Mouse (Mus musculus) neural tube, embryonic 13.5 days (tissue): ENCODE measurements at regions not wholly inside any gene's neighbourhood (a gene's known extent, or its start where the extent isn't known, plus 50 kb on each side); places are given as distances from the start of the nearest gene placed in this dataset.

Source experiments
- ATAC-seq: fragments of 200-750 bp; cut with Nextera tagmentation; 2 replicates; pipeline ENCODE4 v1.8.0; 2017; ENCODE audit warnings: low read depth, mild to moderate bottlenecking, moderate TSS enrichment, moderate library complexity
- H3K27ac ChIP-seq: fragments of 300-500 bp; sonication (generic); replicated peaks from 2 replicates; pipeline ENCODE4 v1.5.1; 2015; ENCODE audit warnings: moderate library complexity, mild to moderate bottlenecking, inconsistent platforms
- H3K27me3 ChIP-seq: fragments of 300-500 bp; sonication (generic); 2 replicates; pipeline ENCODE4 v1.6.1; 2015; ENCODE audit warnings: mild to moderate bottlenecking, inconsistent platforms
- H3K36me3 ChIP-seq: fragments of 300-500 bp; sonication (generic); 2 replicates; pipeline ENCODE4 v1.6.1; 2015; ENCODE audit warnings: mild to moderate bottlenecking, inconsistent platforms
- H3K4me1 ChIP-seq: fragments of 300-500 bp; sonication (generic); replicated peaks from 2 replicates; pipeline ENCODE4 v1.6.1; 2015; ENCODE audit warnings: inconsistent platforms
- H3K4me2 ChIP-seq: fragments of 300-500 bp; sonication (generic); 2 replicates; pipeline ENCODE4 v1.6.1; 2015; ENCODE audit warnings: inconsistent platforms, mild to moderate bottlenecking, moderate library complexity
- H3K4me3 ChIP-seq: fragments of 300-500 bp; sonication (generic); 2 replicates; pipeline ENCODE4 v1.5.1; 2015; ENCODE audit warnings: mild to moderate bottlenecking, inconsistent platforms
- H3K9ac ChIP-seq: fragments of 300-500 bp; sonication (generic); 2 replicates; pipeline ENCODE4 v1.6.1; 2015; ENCODE audit warnings: moderate library complexity, mild to moderate bottlenecking, inconsistent platforms
- H3K9me3 ChIP-seq: fragments of 300-500 bp; sonication (generic); 2 replicates; pipeline ENCODE4 v1.6.1; 2016; ENCODE audit warnings: inconsistent platforms
- whole genome bisulfite sequencing: fragments of 180-500 bp; shearing (Covaris S2); methylation state at CpG from one replicate; pipeline ENCODE4 v1.1.7; 2015; 5-methylcytosine and 5-hydroxymethylcytosine counted together

- Histone ChIP-seq H3K4me2 (no peak overlapping the region), H3K4me1 (no peaks in the 10 kb centered on the region), H3K27ac (no peak overlapping the region), H3K9me3 (no peaks in the 10 kb centered on the region), H3K27me3 (no peaks in the 10 kb centered on the region), H3K9ac (no peak overlapping the region), H3K4me3 (no peak overlapping the region), H3K36me3 (no peaks in the 10 kb centered on the region)
- no peak for ATAC-seq
- WGBS: 69% methylated on average over 2 of the region's 2 CpGs
Observed at GRCm38 (mm10) chr15:62533233-62533632, 1311.7 kb downstream of the Gsdmc2 start.

GRCm38 (mm10) chr15:62528975-62529374, 1316.0 kb downstream of the Gsdmc2 start:
- Histone ChIP-seq H3K27me3 (no peaks in the 10 kb centered on the region), H3K4me2 (no peak overlapping the region), H3K27ac (no peak overlapping the region), H3K9me3 (no peaks in the 10 kb centered on the region), H3K9ac (no peak overlapping the region), H3K4me3 (no peak overlapping the region), H3K4me1 (no peaks in the 10 kb centered on the region), H3K36me3 (no peaks in the 10 kb centered on the region)
- ATAC-seq: no peak
- WGBS: 79% methylated on average over 3 of the region's 3 CpGs

GRCm38 (mm10) chr15:62524628-62525027, 1320.3 kb downstream of the Gsdmc2 start:
- no peak overlapping the region for H3K4me2 ChIP-seq
- H3K27ac ChIP-seq: no peak overlapping the region
- H3K36me3 ChIP-seq: no peaks in the 10 kb centered on the region
- no peak for ATAC-seq
- no peak overlapping the region for H3K4me3 ChIP-seq
- H3K9me3 ChIP-seq: no peaks in the 10 kb centered on the region
- 13% methylated on average over 2 of the region's 2 CpGs for WGBS
- no peak overlapping the region for H3K9ac ChIP-seq
- H3K4me1 ChIP-seq: no peaks in the 10 kb centered on the region
- no peaks in the 10 kb centered on the region for H3K27me3 ChIP-seq

- no peak overlapping the region for H3K9ac ChIP-seq
- no peaks in the 10 kb centered on the region for H3K36me3 ChIP-seq
- no peak overlapping the region for H3K4me3 ChIP-seq
- WGBS: 54% methylated on average over 2 of the region's 2 CpGs
- no peaks in the 10 kb centered on the region for H3K4me1 ChIP-seq
- no peak overlapping the region for H3K27ac ChIP-seq
- no peak for ATAC-seq
- H3K27me3 ChIP-seq: no peaks in the 10 kb centered on the region
- no peak overlapping the region for H3K4me2 ChIP-seq
- no peaks in the 10 kb centered on the region for H3K9me3 ChIP-seq
Observed at GRCm38 (mm10) chr15:62524135-62524534, 1320.8 kb downstream of the Gsdmc2 start.

DNA sequence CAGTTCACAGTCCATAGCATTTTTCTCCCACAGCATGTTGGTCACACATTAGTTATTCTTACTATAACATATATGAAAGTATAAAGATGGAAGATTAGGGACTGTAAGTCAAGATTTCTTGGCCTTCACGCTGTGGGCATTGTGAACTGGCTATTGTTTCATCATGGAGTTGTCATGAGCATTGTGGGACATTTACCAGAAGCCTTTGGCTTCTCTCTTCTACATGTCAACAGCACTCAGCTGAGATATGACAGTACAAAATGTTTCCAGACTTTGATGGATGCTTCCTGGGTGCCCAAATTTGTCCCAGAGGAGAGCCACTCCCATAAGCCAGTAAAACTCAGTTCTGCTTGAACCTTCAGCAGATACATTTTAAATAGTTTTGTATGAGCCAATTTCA, 1331.5 kb downstream of the Gsdmc2 start:
- 87% methylated on average over 1 of the region's 1 CpGs for WGBS
- H3K4me1 ChIP-seq: no peaks in the 10 kb centered on the region
- no peak overlapping the region for H3K4me2 ChIP-seq
- no peak overlapping the region for H3K27ac ChIP-seq
- no peaks in the 10 kb centered on the region for H3K9me3 ChIP-seq
- no peak for ATAC-seq
- H3K9ac ChIP-seq: no peak overlapping the region
- no peak overlapping the region for H3K4me3 ChIP-seq
- no peaks in the 10 kb centered on the region for H3K36me3 ChIP-seq
- H3K27me3 ChIP-seq: no peaks in the 10 kb centered on the region

- Histone ChIP-seq H3K36me3 (no peaks in the 10 kb centered on the region), H3K27ac (no peak overlapping the region), H3K9ac (no peak overlapping the region), H3K9me3 (no peaks in the 10 kb centered on the region), H3K4me2 (no peak overlapping the region), H3K4me1 (no peaks in the 10 kb centered on the region), H3K4me3 (no peak overlapping the region), H3K27me3 (no peaks in the 10 kb centered on the region)
- WGBS: 90% methylated on average over 2 of the region's 2 CpGs
- no peak for ATAC-seq
Observed at GRCm38 (mm10) chr15:62511461-62511860, 1333.5 kb downstream of the Gsdmc2 start.

- H3K9ac ChIP-seq: no peak overlapping the region
Observed at GRCm38 (mm10) chr15:62503866-62504265, 1341.1 kb downstream of the Gsdmc2 start.

DNA sequence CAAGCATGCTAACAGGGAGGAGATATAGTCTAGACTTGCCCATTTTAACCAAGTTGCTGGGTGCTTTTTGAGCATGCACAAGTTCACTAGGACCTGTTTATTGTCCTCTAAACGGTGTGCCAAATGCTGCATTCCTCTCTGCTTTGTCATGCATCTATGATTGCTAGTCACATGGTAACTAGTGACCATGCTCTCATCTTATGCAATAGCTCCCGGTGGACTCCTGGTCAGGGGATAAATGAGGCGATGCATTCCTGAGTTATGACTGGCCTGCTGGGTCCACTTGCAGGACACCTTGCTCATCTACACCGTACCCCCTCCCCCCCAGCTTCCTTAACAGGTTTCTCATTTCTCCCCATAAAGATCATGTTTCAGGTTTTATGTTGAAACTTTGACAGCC, 1344.0 kb downstream of the Gsdmc2 start:
- no peaks in the 10 kb centered on the region for H3K27me3 ChIP-seq
- WGBS: 56% methylated on average over 4 of the region's 4 CpGs
- H3K4me1 ChIP-seq: peaks cover 6% of the 10 kb centered on the region
- H3K9me3 ChIP-seq: no peaks in the 10 kb centered on the region
- H3K4me3 ChIP-seq: no peak overlapping the region
- H3K9ac ChIP-seq: no peak overlapping the region
- no peak overlapping the region for H3K4me2 ChIP-seq
- no peaks in the 10 kb centered on the region for H3K36me3 ChIP-seq
- no peak overlapping the region for H3K27ac ChIP-seq
- ATAC-seq: no peak

More at GRCm38 (mm10) chr15:62503866-62504265, 1341.1 kb downstream of the Gsdmc2 start:
- ATAC-seq: no peak
- 65% methylated on average over 3 of the region's 3 CpGs for WGBS
- Histone ChIP-seq H3K27me3 (no peaks in the 10 kb centered on the region), H3K9me3 (no peaks in the 10 kb centered on the region), H3K4me1 (no peaks in the 10 kb centered on the region), H3K36me3 (no peaks in the 10 kb centered on the region), H3K4me2 (no peak overlapping the region), H3K4me3 (no peak overlapping the region), H3K27ac (no peak overlapping the region)

DNA sequence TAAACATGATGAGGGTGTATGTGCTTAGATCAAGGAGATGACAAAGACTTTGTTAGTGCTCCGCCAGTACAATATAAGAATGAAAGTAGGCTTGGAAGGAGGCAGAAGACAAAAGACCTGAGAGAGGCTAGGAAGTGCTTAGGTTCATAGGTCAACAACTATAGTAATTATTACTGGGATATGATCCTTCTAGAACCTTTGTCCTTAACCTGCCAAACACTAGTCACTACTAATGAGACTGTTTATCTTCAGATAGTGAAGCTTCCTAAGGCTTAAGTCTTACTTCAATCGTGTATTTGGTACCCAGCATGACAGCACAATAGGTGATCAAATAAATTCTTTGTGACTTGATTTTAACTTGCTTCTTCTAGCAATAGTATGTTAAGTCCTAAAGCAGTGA, 1344.5 kb downstream of the Gsdmc2 start:
- ATAC-seq: no peak
- peaks cover 9% of the 10 kb centered on the region for H3K4me1 ChIP-seq
- no peak overlapping the region for H3K9ac ChIP-seq
- no peak overlapping the region for H3K27ac ChIP-seq
- H3K36me3 ChIP-seq: no peaks in the 10 kb centered on the region
- no peaks in the 10 kb centered on the region for H3K9me3 ChIP-seq
- no peaks in the 10 kb centered on the region for H3K27me3 ChIP-seq
- H3K4me3 ChIP-seq: no peak overlapping the region
- WGBS: 73% methylated on average over 2 of the region's 2 CpGs
- H3K4me2 ChIP-seq: no peak overlapping the region

DNA sequence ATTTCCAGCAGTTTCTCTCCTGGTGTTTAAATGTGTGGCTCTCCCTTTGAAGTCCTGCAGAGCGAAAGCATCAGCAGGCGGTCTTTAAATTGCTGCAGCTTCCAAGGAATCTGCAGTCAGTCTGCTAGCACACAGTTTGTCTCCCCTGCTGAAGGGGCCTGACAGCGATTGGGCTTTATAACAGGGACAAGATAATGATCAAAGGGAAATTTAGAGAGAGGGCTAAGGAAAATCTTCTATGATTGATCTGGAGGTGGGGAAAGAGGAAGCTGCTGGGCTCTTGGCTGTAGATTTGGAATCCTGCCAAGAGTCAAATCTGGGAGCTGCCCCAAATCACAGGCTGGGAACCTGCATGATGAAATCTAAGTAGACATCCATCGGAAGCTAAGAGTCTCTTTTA, 1348.8 kb downstream of the Gsdmc2 start:
- Histone ChIP-seq H3K4me3 (no peak overlapping the region), H3K4me2 (peak overlapping the region; percentile 13), H3K9me3 (no peaks in the 10 kb centered on the region), H3K27ac (0 out of 2 replicates have a peak overlapping the region, but pooled peaks have one; percentile 9), H3K36me3 (no peaks in the 10 kb centered on the region), H3K9ac (0 out of 2 replicates have a peak overlapping the region, but pooled peaks have one; percentile 17), H3K4me1 (peaks cover 9% of the 10 kb centered on the region), H3K27me3 (no peaks in the 10 kb centered on the region)
- ATAC-seq: no peak; the same call in 1 of the 2 replicates
- 9% methylated on average over 4 of the region's 4 CpGs for WGBS

GRCm38 (mm10) chr15:62492350-62492749, 1352.6 kb downstream of the Gsdmc2 start:
- peaks cover 9% of the 10 kb centered on the region for H3K4me1 ChIP-seq
- no peak overlapping the region for H3K9ac ChIP-seq
- ATAC-seq: no peak
- no peak overlapping the region for H3K4me3 ChIP-seq
- 49% methylated on average over 3 of the region's 3 CpGs for WGBS
- H3K36me3 ChIP-seq: no peaks in the 10 kb centered on the region
- no peak overlapping the region for H3K4me2 ChIP-seq
- no peak overlapping the region for H3K27ac ChIP-seq
- H3K9me3 ChIP-seq: no peaks in the 10 kb centered on the region
- H3K27me3 ChIP-seq: no peaks in the 10 kb centered on the region

GRCm38 (mm10) chr15:62490548-62490947, 1354.4 kb downstream of the Gsdmc2 start:
- no peak for ATAC-seq
- WGBS: 68% methylated on average over 2 of the region's 2 CpGs
- no peak overlapping the region for H3K4me3 ChIP-seq
- H3K9me3 ChIP-seq: no peaks in the 10 kb centered on the region
- no peaks in the 10 kb centered on the region for H3K27me3 ChIP-seq
- no peak overlapping the region for H3K9ac ChIP-seq
- no peak overlapping the region for H3K4me2 ChIP-seq
- no peak overlapping the region for H3K27ac ChIP-seq
- H3K4me1 ChIP-seq: no peaks in the 10 kb centered on the region
- no peaks in the 10 kb centered on the region for H3K36me3 ChIP-seq

GRCm38 (mm10) chr15:62486540-62486939, 1358.4 kb downstream of the Gsdmc2 start:
- Histone ChIP-seq H3K4me1 (no peaks in the 10 kb centered on the region), H3K9ac (no peak overlapping the region), H3K27ac (no peak overlapping the region), H3K36me3 (no peaks in the 10 kb centered on the region), H3K4me3 (no peak overlapping the region), H3K27me3 (no peaks in the 10 kb centered on the region), H3K9me3 (no peaks in the 10 kb centered on the region), H3K4me2 (no peak overlapping the region)
- no peak for ATAC-seq
- 86% methylated on average over 6 of the region's 6 CpGs for WGBS
